9 mouse cellular contexts compared by ENCODE assay signal in the genomic region with DNA sequence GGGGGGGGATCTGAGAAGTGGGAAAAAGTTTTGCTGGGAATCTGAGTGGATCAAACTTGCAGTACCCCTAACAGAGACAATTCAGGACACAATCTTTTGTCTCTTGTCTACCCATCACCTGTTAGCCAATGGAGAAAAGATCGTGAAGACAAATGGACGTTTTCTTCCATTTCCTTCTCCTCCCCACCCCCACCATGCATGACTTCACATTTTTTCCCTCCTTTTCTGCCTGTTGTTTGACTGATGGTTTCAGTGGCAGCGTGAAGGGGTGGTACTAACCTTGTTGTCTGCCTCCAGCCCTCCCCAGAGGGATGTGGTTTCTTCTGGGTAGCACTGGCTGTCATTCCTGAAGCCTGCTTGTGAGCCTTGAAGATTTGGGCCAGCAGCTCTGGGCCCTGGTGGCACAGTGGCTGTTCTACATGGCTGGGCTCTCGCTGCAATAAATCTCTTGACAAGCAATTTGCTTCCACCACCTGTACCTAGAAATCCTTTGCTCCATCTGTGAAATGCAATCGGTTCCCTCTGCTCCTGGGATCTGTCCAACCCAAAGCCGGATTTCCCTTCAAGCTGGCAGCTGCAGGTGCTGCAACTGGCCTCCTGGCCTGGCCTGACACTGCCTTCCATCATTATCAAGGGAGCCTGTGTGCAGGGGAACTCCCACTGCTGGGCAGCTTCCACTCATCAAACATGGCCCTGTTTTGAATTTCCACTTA.
DNase-seq lines count a peak whose midpoint lies in the region; ATAC-seq and TF ChIP-seq lines count a peak whose summit lies in the region.
"Had no signal": no experiment of that assay in that cellular context is flagged by ENCODE, and none has a peak within 500 bp of the region (broad histone marks: within the 10 kb centered on the region; RNA-seq: fewer than 3 reads in every experiment).

No protein-coding gene starts in this region.

- no peak for TF ChIP-seq CTCF in hindbrain, postnatal 0 days (IDR thresholded peaks at IDR 0.05; ENCODE audit: low read depth)
- no peak for TF ChIP-seq CTCF in stomach, postnatal 0 days (IDR thresholded peaks at IDR 0.05; ENCODE audit: low read depth)

- no peaks in the 10 kb centered on the region for H3K27me3 ChIP-seq in hindbrain, postnatal 0 days (ENCODE audit: insufficient read depth, low read length)
- no peaks in the 10 kb centered on the region for H3K27me3 ChIP-seq in stomach, postnatal 0 days (ENCODE audit: control insufficient read depth, insufficient read depth, low read length)
- no peaks in the 10 kb centered on the region for H3K27me3 ChIP-seq in intestine, embryonic 15.5 days (replicated peaks)
- H3K27me3 ChIP-seq: forebrain, embryonic 15.5 days had no signal

- peak; percentile 75 for ATAC-seq in hindbrain, postnatal 0 days
- no peak for ATAC-seq in stomach, postnatal 0 days (ENCODE audit: low FRiP score, low TSS enrichment)
- ATAC-seq in intestine, embryonic 15.5 days: no peak
- ATAC-seq: forebrain, embryonic 15.5 days had no signal

- no peak for TF ChIP-seq EP300 in stomach, postnatal 0 days (optimal IDR thresholded peaks at IDR 0.05)

- no peak overlapping the region for H3K4me3 ChIP-seq in hindbrain, postnatal 0 days (ENCODE audit: low read length)
- H3K4me3 ChIP-seq in stomach, postnatal 0 days (ENCODE audit: low read depth, low read length): no peak overlapping the region
- no peak overlapping the region for H3K4me3 ChIP-seq in intestine, embryonic 15.5 days (replicated peaks)
- H3K4me3 ChIP-seq: forebrain, embryonic 15.5 days had no signal

- peak; percentile 11 for DNase-seq in heart, postnatal 4 days
- DNase-seq in heart, postnatal 25 days (ENCODE audit: low spot score): no peak
- DNase-seq in CD4-positive helper T cell, adult 2 months (ENCODE audit: low read depth, low spot score): peak; percentile 17
- DNase-seq in cerebellum, adult 8-10 months: peak; percentile 8
- peak; percentile 64 for DNase-seq in hindbrain, postnatal 0 days (ENCODE audit: low spot score)
- DNase-seq in stomach, postnatal 0 days (ENCODE audit: low spot score): no peak
- no peak for DNase-seq in gastrocnemius, adult 8-10 months (ENCODE audit: low spot score in 2 of 2)

- no peak overlapping the region for H3K9ac ChIP-seq in hindbrain, postnatal 0 days (replicated peaks; ENCODE audit: low read length)
- H3K9ac ChIP-seq in stomach, postnatal 0 days (ENCODE audit: low read length): no peak overlapping the region
- no peak overlapping the region for H3K9ac ChIP-seq in intestine, embryonic 15.5 days
- H3K9ac ChIP-seq: forebrain, embryonic 15.5 days had no signal

- H3K36me3 ChIP-seq in hindbrain, postnatal 0 days (ENCODE audit: insufficient read depth, low read length): no peaks in the 10 kb centered on the region
- no peaks in the 10 kb centered on the region for H3K36me3 ChIP-seq in stomach, postnatal 0 days (ENCODE audit: control insufficient read depth, insufficient read depth, low read length)
- no peaks in the 10 kb centered on the region for H3K36me3 ChIP-seq in intestine, embryonic 15.5 days
- H3K36me3 ChIP-seq: forebrain, embryonic 15.5 days had no signal

- 36% methylated on average over 6 of the region's 6 CpGs for WGBS in hindbrain, postnatal 0 days
- 51% methylated on average over 6 of the region's 6 CpGs for WGBS in stomach, postnatal 0 days
- 52% methylated on average over 6 of the region's 6 CpGs for WGBS in intestine, embryonic 15.5 days

- intact Hi-C loops in heart, postnatal 25 days (cut with DNase I): no loop called here

- H3K9me3 ChIP-seq in hindbrain, postnatal 0 days (ENCODE audit: low read length): no peaks in the 10 kb centered on the region
- no peaks in the 10 kb centered on the region for H3K9me3 ChIP-seq in stomach, postnatal 0 days (ENCODE audit: control insufficient read depth, low read length)
- no peaks in the 10 kb centered on the region for H3K9me3 ChIP-seq in intestine, embryonic 15.5 days
- H3K9me3 ChIP-seq: forebrain, embryonic 15.5 days had no signal

- no peak overlapping the region for H3K4me2 ChIP-seq in hindbrain, postnatal 0 days (ENCODE audit: low read depth, low read length)
- H3K4me2 ChIP-seq in stomach, postnatal 0 days (replicated peaks; ENCODE audit: low read depth): no peak overlapping the region
- H3K4me2 ChIP-seq in intestine, embryonic 15.5 days (replicated peaks): no peak overlapping the region
- H3K4me2 ChIP-seq: forebrain, embryonic 15.5 days had no signal

- H3K27ac ChIP-seq in hindbrain, postnatal 0 days: peak overlapping the region; percentile 56
- H3K27ac ChIP-seq in stomach, postnatal 0 days (replicated peaks): no peak overlapping the region
- no peak overlapping the region for H3K27ac ChIP-seq in intestine, embryonic 15.5 days
- H3K27ac ChIP-seq: forebrain, embryonic 15.5 days had no signal

- no peaks in the 10 kb centered on the region for H3K4me1 ChIP-seq in hindbrain, postnatal 0 days (ENCODE audit: insufficient read depth, low read length)
- H3K4me1 ChIP-seq in stomach, postnatal 0 days (replicated peaks; ENCODE audit: control insufficient read depth, insufficient read depth): no peaks in the 10 kb centered on the region
- H3K4me1 ChIP-seq in intestine, embryonic 15.5 days (replicated peaks): 0 out of 2 replicates have a peak, but pooled peaks cover 7% of the 10 kb centered on the region
- H3K4me1 ChIP-seq: forebrain, embryonic 15.5 days had no signal

Comparison
In these comparisons a context has a peak if more than half of its experiments do, and no peak if none do; other contexts are left out.
1. DNase-seq: peak in heart, postnatal 4 days (single experiment), CD4-positive helper T cell, adult 2 months (single experiment), cerebellum, adult 8-10 months (single experiment) and hindbrain, postnatal 0 days (single experiment); none in heart, postnatal 25 days (single experiment), stomach, postnatal 0 days (single experiment) and gastrocnemius, adult 8-10 months (0 of 2).